Mouse (Mus musculus) adrenal gland, postnatal 14 days (tissue): Measurements from ENCODE around the gene Zfp263. TPM values are rescaled to one million over a fixed set of nuclear protein-coding genes. Genes with fewer than 3 reads are reported as not detected.

Experiments used
- DNase-seq: peaks from one replicate; pipeline ENCODE4 v3.0.0; 2021; ENCODE audit warnings: mixed read lengths
- long read RNA-seq, 2 experiments: library from polyadenylated mRNA; stranded (forward); transcript quantifications; one replicate each; pipeline ENCODE4 v2.0.0; 2021
- total RNA-seq: library from RNA; stranded (reverse); gene quantifications from 2 replicates; pipeline ENCODE4 v1.2.3, GENCODE M21; 2021

Gene Zfp263
- 19.3 and 20.5 TPM in 2 replicates for total RNA-seq
- long read RNA-seq, experiment 1, transcript Zfp263-201 (6 exons, 3,241 nt), result major isoform, 5 of 5 reads
- long read RNA-seq, experiment 1, partial matches to known transcripts, result 0 of 5 reads
- long read RNA-seq, experiment 1, other reads (novel, unspliced or antisense), result 0 of 5 reads
- long read RNA-seq, experiment 2, transcript Zfp263-201 (6 exons, 3,241 nt), result major isoform, 6 of 6 reads
- long read RNA-seq, experiment 2, partial matches to known transcripts, result 0 of 6 reads
- long read RNA-seq, experiment 2, other reads (novel, unspliced or antisense), result 0 of 6 reads

GRCm38 (mm10) chr16:3743503-3744185 lies at the start of gene Zfp263:
TSS of gene Zfp263 (plus strand) at chr16:3744093.
- peak; percentile 95 for DNase-seq

GRCm38 (mm10) chr16:3699281-3699680 lies 44.6 kb upstream of the Zfp263 start:
- DNase-seq, result no peak

GRCm38 (mm10) chr16:3700893-3701292 lies 43.0 kb upstream of the Zfp263 start:
- DNase-seq, result no peak

GRCm38 (mm10) chr16:3706680-3707079 lies 37.2 kb upstream of the Zfp263 start:
- DNase-seq, result no peak

GRCm38 (mm10) chr16:3714731-3715130 lies 29.2 kb upstream of the Zfp263 start:
- DNase-seq, result no peak

- no peak for DNase-seq
Observed at GRCm38 (mm10) chr16:3717980-3718379, 25.9 kb upstream of the Zfp263 start, which contains the start of gene Mefv. TSS of gene Mefv (minus strand) at chr16:3718097.

- DNase-seq, result no peak
Observed at GRCm38 (mm10) chr16:3723231-3723630, 20.7 kb upstream of the Zfp263 start.

GRCm38 (mm10) chr16:3727980-3728720 lies 15.7 kb upstream of the Zfp263 start:
- DNase-seq, result no peak

- DNase-seq, result no peak
Observed at GRCm38 (mm10) chr16:3732612-3733011, 11.3 kb upstream of the Zfp263 start.

- no peak for DNase-seq
Observed at GRCm38 (mm10) chr16:3733198-3733732, 10.6 kb upstream of the Zfp263 start.

GRCm38 (mm10) chr16:3742466-3742865 lies 1.4 kb upstream of the Zfp263 start:
- DNase-seq, result no peak

- DNase-seq, result peak; percentile 63
Observed at GRCm38 (mm10) chr16:3744186-3744700, 350 bp downstream of the Zfp263 start.

GRCm38 (mm10) chr16:3745656-3746055 lies 1.8 kb downstream of the Zfp263 start:
- no peak for DNase-seq

- no peak for DNase-seq
Observed at GRCm38 (mm10) chr16:3748976-3749375, 5.1 kb downstream of the Zfp263 start.

- no peak for DNase-seq
Observed at GRCm38 (mm10) chr16:3771603-3772002, 27.7 kb downstream of the Zfp263 start.

GRCm38 (mm10) chr16:3776365-3776764 lies 32.5 kb downstream of the Zfp263 start:
- no peak for DNase-seq

GRCm38 (mm10) chr16:3777986-3778385 lies 34.1 kb downstream of the Zfp263 start:
- no peak for DNase-seq

- DNase-seq, result no peak
Observed at GRCm38 (mm10) chr16:3781237-3781636, 37.3 kb downstream of the Zfp263 start.

GRCm38 (mm10) chr16:3788394-3788793 lies 44.5 kb downstream of the Zfp263 start:
- no peak for DNase-seq
